Mouse (Mus musculus) embryonic facial prominence, embryonic 14.5 days (tissue): ENCODE results near the gene Gm13691. TPM values are rescaled to one million over a fixed set of nuclear protein-coding genes. Genes with fewer than 3 reads are reported as not detected.
A peak's percentile ranks its signal among the peaks of the same experiment; 100 is the strongest.
"Not testable (repeated sequence)": the region's sequence is repeated elsewhere in the genome, so short reads cannot be mapped to it uniquely, and the experiment has no call there.

ENCODE experiments used
- ATAC-seq: fragments of 200-750 bp; cut with Nextera tagmentation; 2 replicates; pipeline ENCODE4 v1.8.0; 2017; ENCODE audit warnings: low read depth, moderate number of reproducible peaks, moderate TSS enrichment
- DNase-seq: peaks from one replicate; pipeline ENCODE4 v3.0.0-alpha.2; 2015; ENCODE audit warnings: low spot score
- H3K27ac ChIP-seq: fragments of 300-500 bp; sonication (generic); replicated peaks from 2 replicates; pipeline ENCODE4 v1.5.1; 2014; ENCODE audit warnings: low read depth, mild to moderate bottlenecking, low read length, moderate library complexity
- H3K27me3 ChIP-seq: fragments of 300-500 bp; sonication (generic); replicated peaks from 2 replicates; pipeline ENCODE4 v1.6.1; 2014; ENCODE audit warnings: low read length; ENCODE audit not compliant: control insufficient read depth, insufficient read depth
- H3K36me3 ChIP-seq: fragments of 300-500 bp; sonication (generic); 2 replicates; pipeline ENCODE4 v1.6.1; 2014; ENCODE audit warnings: low read length, mixed read lengths; ENCODE audit not compliant: control insufficient read depth, insufficient read depth
- H3K4me1 ChIP-seq: fragments of 300-500 bp; sonication (generic); 2 replicates; pipeline ENCODE4 v1.6.1; 2014; ENCODE audit warnings: antibody characterized with exemption, low read length; ENCODE audit not compliant: control insufficient read depth, insufficient read depth
- H3K4me2 ChIP-seq: fragments of 300-500 bp; sonication (generic); 2 replicates; pipeline ENCODE4 v1.6.1; 2014; ENCODE audit warnings: low read depth, mild to moderate bottlenecking, low read length, moderate library complexity, mixed read lengths
- H3K4me3 ChIP-seq: fragments of 300-500 bp; sonication (generic); 2 replicates; pipeline ENCODE4 v1.5.1; 2014; ENCODE audit warnings: low read depth, mild to moderate bottlenecking, low read length
- H3K9ac ChIP-seq: fragments of 300-500 bp; sonication (generic); 2 replicates; pipeline ENCODE4 v1.6.1; 2014; ENCODE audit warnings: low read depth, mild to moderate bottlenecking, low read length, moderate library complexity, mixed read lengths
- H3K9me3 ChIP-seq: fragments of 300-500 bp; sonication (generic); 2 replicates; pipeline ENCODE4 v1.6.1; 2016; ENCODE audit warnings: low read length; ENCODE audit not compliant: control insufficient read depth
- WGBS: fragments of 180-500 bp; shearing (Covaris S2); extraction: QIAGEN DNeasy Blood & Tissue Kit; methylation state at CpG from one replicate; pipeline ENCODE4 v1.1.7; 2014; 5-methylcytosine and 5-hydroxymethylcytosine counted together
- polyA plus RNA-seq: library from polyadenylated mRNA; unstranded; fragments of >200 nt; fragmentation: Nextera tagmentation; extraction: Ambion mirVana; gene quantifications from 2 replicates; pipeline ENCODE4 v1.2.1, GENCODE M21; 2014

Gm13691 gene
- polyA plus RNA-seq, 1 experiment from 2014 or later, result not detected

- not testable (repeated sequence) for H3K27ac ChIP-seq, H3K9ac ChIP-seq, H3K4me1 ChIP-seq, DNase-seq, H3K9me3 ChIP-seq, ATAC-seq, H3K4me2 ChIP-seq, H3K4me3 ChIP-seq, H3K36me3 ChIP-seq, H3K27me3 ChIP-seq
- WGBS, result no CpG with 5 or more reads among the region's 6 CpGs
Observed at GRCm38 (mm10) chr2:83984443-83984842, 5.9 kb upstream of the Gm13691 start, which contains the start of gene Gm13697. Gene Gm13697, plus strand, starts transcription at chr2:83984743.

- DNase-seq, result peak; percentile 54
- not testable (repeated sequence) for H3K27ac ChIP-seq, H3K4me1 ChIP-seq, H3K9ac ChIP-seq, ATAC-seq, H3K27me3 ChIP-seq, H3K9me3 ChIP-seq, H3K36me3 ChIP-seq, H3K4me3 ChIP-seq
- H3K4me2 ChIP-seq, result peak overlapping the region; percentile 26; the same call in 1 of the 2 replicates
- 23% methylated on average over 7 of the region's 9 CpGs for WGBS
Observed at GRCm38 (mm10) chr2:83993639-83994255, 3.4 kb downstream of the Gm13691 start.

- H3K36me3 ChIP-seq, H3K4me1 ChIP-seq, H3K27ac ChIP-seq, H3K27me3 ChIP-seq, DNase-seq, H3K4me2 ChIP-seq, H3K4me3 ChIP-seq, H3K9ac ChIP-seq, ATAC-seq, H3K9me3 ChIP-seq: not testable (repeated sequence)
- WGBS, result no CpG with 5 or more reads among the region's 3 CpGs
Observed at GRCm38 (mm10) chr2:83994526-83994925, 4.2 kb downstream of the Gm13691 start.

GRCm38 (mm10) chr2:84008913-84009312, 18.6 kb downstream of the Gm13691 start:
- ATAC-seq (no peak), DNase-seq (no peak)
- H3K9me3 ChIP-seq, result no peaks in the 10 kb centered on the region
- no peaks in the 10 kb centered on the region for H3K27me3 ChIP-seq
- H3K4me3 ChIP-seq, result no peak overlapping the region
- H3K4me2 ChIP-seq, result no peak overlapping the region
- no peak overlapping the region for H3K9ac ChIP-seq
- H3K4me1 ChIP-seq, result peaks cover 3% of the 10 kb centered on the region; the same call in 1 of the 2 replicates
- no peaks in the 10 kb centered on the region for H3K36me3 ChIP-seq
- 43% methylated on average over 1 of the region's 1 CpGs for WGBS
- no peak overlapping the region for H3K27ac ChIP-seq

GRCm38 (mm10) chr2:84009818-84010217, 19.5 kb downstream of the Gm13691 start:
- ATAC-seq (no peak), DNase-seq (no peak)
- no peak overlapping the region for H3K4me2 ChIP-seq
- H3K4me1 ChIP-seq, result peaks cover 3% of the 10 kb centered on the region; the same call in 1 of the 2 replicates
- no peak overlapping the region for H3K27ac ChIP-seq
- no peaks in the 10 kb centered on the region for H3K9me3 ChIP-seq
- no peaks in the 10 kb centered on the region for H3K27me3 ChIP-seq
- no peaks in the 10 kb centered on the region for H3K36me3 ChIP-seq
- WGBS, result 77% methylated on average over 3 of the region's 3 CpGs
- no peak overlapping the region for H3K4me3 ChIP-seq
- no peak overlapping the region for H3K9ac ChIP-seq

- Histone ChIP-seq H3K9me3 (no peaks in the 10 kb centered on the region), H3K4me2 (no peak overlapping the region), H3K27ac (no peak overlapping the region), H3K4me1 (peaks cover 2% of the 10 kb centered on the region; the same call in 1 of the 2 replicates), H3K27me3 (no peaks in the 10 kb centered on the region), H3K9ac (no peak overlapping the region), H3K4me3 (no peak overlapping the region), H3K36me3 (no peaks in the 10 kb centered on the region)
- WGBS, result 68% methylated on average over 6 of the region's 6 CpGs
- no peak for DNase-seq
- ATAC-seq, result no peak
Observed at GRCm38 (mm10) chr2:84014572-84014971, 24.2 kb downstream of the Gm13691 start.

GRCm38 (mm10) chr2:84016291-84016690, 25.9 kb downstream of the Gm13691 start:
- not testable (repeated sequence) for H3K9me3 ChIP-seq, H3K4me3 ChIP-seq, H3K4me1 ChIP-seq, ATAC-seq, H3K36me3 ChIP-seq, H3K4me2 ChIP-seq, H3K27me3 ChIP-seq, DNase-seq, H3K27ac ChIP-seq, H3K9ac ChIP-seq
- WGBS, result 80% methylated on average over 5 of the region's 5 CpGs

- Histone ChIP-seq H3K9ac (no peak overlapping the region), H3K9me3 (no peaks in the 10 kb centered on the region), H3K36me3 (no peaks in the 10 kb centered on the region), H3K27ac (no peak overlapping the region), H3K4me2 (no peak overlapping the region), H3K27me3 (no peaks in the 10 kb centered on the region), H3K4me1 (peaks cover 2% of the 10 kb centered on the region; the same call in 1 of the 2 replicates), H3K4me3 (no peak overlapping the region)
- DNase-seq, result peak; percentile 69
- WGBS, result 37% methylated on average over 3 of the region's 3 CpGs
- no peak for ATAC-seq
Observed at GRCm38 (mm10) chr2:84018330-84018729, 28.0 kb downstream of the Gm13691 start.
